Mouse (Mus musculus) gastrocnemius, adult 18-20 months (tissue): ENCODE results near the gene 4930432M17Rik. TPM values are rescaled to one million over a fixed set of nuclear protein-coding genes. Genes with fewer than 3 reads are reported as not detected.
A peak's percentile ranks its signal among the peaks of the same experiment; 100 is the strongest.

Source experiments
- DNase-seq: peaks from one replicate; pipeline ENCODE4 v3.0.0; 2021; ENCODE audit warnings: low spot score
- total RNA-seq, 2 experiments: library from RNA; stranded (reverse); gene quantifications; 2 replicates each; pipeline ENCODE4 v1.2.3; 2021

4930432M17Rik gene
- total RNA-seq, 2 experiments from 2014 or later, result not detected

DNA sequence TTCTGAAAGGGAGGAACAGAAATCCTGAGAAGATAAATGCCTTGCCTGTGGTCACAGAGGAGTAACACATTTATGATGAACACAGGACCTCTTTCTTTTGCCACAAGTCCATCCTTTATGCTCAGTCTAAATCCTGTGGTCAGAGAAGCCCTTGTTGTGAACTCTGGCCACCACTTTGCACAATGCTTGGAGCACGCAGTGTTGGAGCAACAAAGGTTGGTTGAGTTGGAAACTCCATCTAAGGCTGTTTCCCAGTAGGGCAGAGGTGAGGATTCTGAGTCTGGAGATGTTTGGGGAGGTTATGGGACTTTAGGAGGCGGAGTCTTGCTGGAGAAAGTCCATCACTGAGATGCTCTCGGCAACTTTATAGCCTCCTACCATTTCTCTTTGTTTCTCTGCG is 36.5 kb downstream of the 4930432M17Rik start:
- DNase-seq, result no peak

DNA sequence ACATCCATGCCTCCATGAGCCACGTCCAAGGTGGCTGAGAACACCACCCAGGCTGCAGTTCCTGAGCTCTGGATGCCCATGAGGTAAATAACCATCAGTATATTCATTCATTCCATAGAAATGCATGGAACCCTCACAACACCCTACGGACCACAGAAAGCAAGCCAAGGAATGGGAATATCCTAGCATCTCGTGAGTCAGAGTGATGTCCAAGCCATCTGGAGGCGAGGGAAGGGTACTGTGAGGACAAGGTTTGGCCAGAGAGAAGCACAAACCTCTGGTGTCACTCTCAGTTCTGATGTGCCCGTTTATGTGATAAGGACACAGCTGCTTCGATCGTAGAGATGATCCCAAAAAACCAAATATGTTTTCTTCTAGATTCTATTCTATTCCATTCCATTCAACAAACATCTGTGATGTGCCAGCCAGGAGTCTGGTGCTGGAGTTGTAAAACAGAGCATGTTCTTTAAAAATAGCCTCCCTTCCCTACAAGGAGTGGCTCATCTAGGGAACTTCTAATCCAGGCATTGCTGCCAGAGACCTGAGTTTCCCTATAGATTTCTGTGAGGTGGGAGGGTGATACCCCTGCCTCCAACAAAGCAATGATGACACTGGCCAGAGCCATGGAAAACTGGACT is 40.5 kb downstream of the 4930432M17Rik start:
- no peak for DNase-seq

DNA sequence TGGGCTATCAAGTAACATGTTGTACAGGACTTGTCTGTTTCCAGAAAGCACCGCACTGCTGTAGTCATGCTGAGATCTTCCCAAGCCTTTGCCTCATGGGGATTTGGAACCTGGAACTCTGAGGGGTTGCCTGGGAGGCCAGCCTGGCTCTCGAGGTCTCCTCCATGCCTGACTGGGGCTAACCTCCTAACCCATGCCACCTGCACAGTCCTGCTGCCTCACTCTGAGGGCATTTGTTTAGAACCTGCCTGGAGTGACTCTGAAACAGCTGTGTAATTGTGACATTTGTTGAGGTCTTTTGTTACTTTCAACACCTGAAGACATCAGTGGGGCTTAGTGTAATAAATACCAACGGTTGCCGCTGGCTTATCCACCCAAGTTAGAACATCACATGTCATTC is 41.7 kb downstream of the 4930432M17Rik start:
- DNase-seq, result no peak

DNA sequence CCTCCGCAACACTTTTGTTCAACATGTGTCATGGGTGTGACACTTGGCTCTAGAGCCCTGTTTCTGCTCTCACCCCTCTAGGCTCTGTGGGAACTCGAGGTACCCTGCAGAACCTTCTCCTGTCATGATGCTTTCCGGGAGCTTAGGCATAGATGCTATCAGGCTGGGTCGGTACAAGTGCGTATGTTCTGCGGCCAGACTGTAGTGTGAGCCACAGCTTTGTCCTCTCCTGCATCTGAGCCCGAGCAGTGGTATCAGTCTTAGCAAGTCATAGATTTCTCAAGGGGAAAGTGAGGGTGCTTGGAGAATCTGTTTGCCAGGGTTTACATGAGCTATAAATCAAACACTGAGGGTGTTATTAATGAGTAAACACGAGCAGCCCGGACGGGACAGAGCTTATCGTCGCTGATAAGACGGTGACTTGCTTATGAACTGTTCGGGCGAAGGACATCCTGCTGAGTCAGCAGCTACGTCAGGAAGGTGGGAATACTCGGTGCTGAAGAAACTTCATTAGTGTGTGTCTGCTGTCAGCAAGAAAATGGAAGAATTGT is 42.7 kb downstream of the 4930432M17Rik start:
- DNase-seq, result no peak

DNA sequence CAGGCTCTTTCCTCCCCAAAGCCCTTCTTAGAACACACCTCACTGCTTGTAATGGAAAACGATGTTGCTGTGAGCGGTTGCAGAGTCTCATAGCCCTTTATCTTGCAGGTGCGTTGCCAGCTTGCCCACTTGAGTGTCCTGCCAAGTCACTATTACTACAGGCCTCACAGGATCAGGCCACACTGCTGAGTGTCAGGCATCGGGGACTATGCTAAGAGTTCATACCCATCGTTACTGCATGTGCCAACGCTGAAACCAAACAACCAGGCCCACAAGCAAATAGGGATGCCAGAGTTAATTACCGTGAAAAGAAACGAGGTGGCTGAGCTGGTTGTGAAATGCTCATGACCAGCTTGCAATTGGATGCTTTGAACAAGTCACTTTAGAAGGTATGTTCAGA is 43.3 kb downstream of the 4930432M17Rik start:
- DNase-seq, result no peak

DNA sequence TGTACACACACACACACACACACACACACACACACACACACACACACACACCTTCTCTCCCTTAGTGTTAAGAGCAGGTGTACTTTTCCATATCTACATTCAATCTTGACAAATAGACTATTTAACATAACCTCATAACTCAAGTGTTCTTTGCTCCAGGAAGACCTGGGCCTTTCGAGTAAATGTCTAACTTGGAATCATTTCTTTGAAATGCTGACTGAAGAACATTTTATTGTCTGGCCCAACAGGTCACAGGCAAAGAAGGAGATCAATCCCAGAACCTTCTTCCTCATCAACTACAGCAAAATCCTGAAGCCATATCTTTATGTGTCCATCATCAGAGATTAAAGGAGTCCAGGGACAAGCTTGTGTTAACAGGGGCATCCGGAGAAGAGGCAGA is 43.9 kb downstream of the 4930432M17Rik start:
- DNase-seq, result no peak

DNA sequence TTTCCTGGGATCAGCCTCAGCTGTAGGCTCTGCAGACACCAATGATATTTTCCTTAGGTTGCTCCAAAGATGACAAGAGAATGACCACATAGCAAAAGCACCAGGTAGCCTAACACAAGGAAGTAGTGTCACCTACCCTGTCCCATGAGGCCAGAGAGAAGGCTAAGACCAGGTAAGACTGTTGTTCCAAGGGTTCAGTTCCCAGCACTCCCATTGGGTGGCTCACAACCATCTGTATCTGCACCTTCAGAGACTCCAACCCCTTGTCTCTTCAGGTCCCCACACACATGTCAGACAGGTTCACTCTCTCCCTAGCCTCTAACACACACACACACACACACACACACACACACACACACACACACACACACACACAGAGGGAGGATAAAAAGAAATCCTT is 44.8 kb downstream of the 4930432M17Rik start:
- no peak for DNase-seq

DNA sequence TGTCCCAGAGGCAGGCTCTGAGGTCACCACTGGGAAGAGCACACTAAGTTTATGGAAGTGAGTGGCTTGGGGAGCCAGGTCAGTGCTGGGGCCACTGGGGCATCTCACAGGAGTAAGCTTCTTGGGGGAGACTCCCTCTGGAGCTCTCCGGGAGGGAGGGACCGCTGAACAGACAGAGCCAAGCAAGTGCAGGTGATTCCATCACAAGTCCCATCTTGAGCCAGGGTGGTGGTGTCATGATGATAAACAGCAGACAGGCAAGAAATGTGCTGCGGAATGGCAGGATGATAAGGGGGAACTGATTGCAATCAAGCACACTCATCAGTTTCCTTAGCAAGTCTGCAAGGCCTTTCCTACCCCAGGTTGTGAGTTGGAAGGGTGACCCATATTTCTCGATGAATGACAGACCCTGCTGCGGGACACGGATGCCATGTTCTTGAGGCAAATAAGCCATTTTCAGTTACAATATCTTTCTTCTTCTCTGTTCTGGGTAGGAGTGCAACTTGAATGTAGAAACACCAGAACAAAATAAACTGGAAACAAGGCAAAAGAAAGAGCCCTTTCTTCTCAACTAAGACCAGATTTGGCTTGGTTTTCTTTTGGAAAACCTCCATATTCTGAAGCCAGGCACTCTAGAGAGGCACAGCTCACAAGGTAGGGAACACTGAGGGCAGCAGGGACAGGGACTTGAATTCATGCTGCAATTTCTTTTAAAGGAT is 45.3 kb downstream of the 4930432M17Rik start:
- DNase-seq, result no peak

DNA sequence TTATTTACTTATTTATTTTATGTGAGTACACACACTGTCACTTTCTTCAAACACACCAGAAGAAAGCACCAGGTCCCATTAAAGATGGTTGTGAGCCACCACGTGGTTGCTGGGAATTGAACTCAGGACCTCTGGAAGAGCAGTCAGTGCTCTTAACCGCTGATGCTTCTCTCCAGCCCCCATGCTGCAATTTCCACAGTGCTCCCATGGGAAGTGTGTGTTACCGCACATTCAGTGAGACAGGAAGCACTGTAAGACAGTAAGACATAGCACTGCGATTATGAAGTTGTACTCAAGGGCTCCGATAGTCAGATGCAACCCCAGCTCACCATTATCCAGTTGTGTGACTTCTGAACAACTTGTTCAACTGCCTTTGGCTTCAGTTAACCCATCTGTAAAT is 45.9 kb downstream of the 4930432M17Rik start:
- no peak for DNase-seq

DNA sequence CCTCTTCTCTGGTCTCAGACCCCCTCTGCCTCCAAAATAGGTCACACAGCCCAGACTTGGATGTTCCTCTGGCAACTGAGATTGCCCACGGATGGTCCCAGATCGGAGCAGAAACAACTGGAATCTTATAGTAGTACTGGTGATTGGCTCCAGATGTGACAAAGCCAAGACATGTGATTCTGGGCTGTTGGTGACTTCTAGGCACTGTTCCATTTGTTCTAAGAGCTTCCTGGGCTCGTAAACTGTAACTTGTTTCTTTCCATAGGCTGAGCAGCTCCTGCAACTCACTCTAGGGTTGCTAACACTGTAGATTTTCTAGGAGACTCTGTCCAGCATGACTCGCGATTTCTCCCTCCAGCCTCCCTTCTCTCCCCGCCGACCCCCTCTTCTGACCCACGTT is 48.1 kb downstream of the 4930432M17Rik start:
- DNase-seq, result no peak

DNA sequence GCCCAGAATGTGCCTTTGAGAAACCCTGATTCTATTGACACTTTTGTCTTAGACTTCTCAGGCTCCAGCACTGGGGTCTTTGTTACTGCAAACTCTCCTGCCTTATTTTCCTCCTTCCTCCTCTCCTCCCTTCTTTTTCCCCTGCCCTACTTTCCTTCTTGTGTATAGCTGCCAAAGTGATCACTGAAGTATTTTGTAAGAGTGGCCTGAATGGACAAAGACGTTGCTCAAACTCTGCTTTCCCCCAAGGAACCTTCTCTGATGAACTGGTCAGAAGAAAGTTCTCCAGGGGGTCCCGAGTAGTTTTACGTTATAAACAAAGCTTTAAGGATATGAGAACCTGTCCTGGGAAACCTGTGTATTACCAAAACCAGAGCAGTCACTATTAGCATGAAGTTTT is 49.1 kb downstream of the 4930432M17Rik start:
- DNase-seq, result no peak

DNA sequence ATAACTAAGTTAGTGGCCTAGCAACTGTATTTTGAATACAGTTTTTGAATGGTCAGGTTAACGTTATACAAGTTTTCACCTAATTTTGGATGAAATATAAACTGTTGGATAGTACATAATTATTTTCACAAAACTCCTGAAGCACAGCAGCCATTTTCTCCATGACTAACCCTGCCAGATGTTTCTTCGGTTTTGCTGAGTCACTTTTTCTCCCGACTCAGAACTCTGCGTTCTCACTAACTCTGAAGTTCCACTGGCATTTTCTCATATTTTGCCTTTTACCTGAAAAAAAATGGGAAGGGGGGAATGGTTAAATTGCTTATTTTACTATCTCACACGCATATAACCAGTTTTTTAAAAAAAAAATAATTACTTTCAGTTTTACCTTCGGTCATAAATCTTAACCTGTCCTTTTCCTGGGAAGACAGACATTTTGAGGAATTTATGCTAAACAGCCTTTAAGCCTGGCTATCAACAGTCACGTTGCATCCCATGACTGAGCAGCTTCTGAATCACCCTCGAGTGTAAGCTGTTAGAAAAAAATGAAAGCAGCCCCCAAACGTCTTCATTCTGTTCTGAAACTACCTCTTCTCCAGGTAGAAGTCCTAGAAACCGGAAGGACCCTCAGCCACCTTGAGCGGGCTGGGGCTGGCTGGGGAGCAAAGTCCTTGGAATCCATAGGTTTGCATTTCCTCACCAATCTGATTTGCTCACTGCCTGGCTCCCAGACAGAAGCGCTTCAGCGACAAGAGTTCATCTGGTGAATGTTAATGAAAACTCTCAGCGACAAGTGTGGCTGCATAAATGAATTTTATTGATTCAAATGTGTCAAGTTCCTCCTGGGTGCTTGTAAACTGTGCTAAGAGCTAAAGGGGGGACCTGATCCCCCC is 50.5 kb downstream of the 4930432M17Rik start:
- DNase-seq, result no peak

DNA sequence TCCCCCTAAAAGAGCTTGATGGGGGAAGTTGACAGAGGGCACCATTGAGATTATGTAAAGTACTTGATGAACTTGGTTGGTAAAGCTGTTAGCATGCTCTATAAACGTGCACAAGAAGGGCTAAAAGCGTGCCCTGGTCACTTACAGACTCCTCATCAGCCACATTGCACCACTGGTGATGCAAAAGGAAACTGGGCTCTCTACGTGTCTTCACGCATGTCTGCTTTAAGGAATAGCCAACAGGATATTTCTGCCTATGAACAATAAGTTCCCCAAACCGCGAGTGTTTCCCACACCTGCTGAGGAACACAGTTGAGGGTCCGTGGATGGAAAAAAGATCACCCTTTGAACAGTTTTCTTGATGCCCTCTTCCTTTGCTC is 51.1 kb downstream of the 4930432M17Rik start:
- DNase-seq, result no peak

DNA sequence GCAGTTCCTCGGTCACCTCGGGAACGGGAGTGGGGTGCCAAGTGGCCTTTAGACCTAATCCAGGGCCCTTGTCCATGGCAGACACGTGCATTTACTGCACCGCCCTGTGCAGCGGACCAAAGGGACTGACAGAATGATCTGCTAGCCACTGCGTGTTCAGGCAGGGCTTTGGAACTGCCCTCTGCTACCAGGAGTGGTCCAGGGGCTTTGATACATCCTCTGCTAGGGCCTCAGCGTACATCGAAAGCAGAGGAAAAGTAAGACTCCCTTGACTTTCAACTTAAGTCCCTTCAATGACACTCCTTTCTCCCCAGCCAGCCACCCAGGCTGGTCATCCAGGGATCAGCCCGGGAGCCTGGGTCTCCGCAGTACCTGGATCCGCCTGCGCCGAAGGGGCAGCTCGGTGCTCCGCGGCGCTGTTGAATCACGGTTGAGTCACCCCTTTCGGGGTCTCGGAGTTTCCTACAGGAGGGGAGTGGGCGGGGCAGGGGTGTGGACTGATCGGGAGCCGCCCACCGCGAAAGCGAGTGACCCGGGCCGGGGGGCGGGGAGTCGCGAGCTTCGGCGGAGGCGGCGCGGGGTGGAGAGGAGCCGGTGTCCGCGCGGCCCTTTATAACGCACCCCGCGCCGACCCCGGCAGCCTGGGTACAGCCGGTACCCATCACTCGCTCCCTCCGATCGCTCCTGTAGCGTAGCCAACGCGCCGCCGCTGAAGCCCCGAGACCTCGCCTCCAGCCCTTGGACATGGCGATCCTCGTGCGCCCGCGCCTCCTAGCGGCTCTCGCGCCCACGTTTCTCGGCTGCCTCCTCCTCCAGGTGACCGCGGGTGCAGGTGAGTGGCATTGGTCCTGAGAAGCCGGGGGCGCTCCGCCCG is 52.6 kb downstream of the 4930432M17Rik start, which contains the start of gene F3:
TSS of gene F3 (plus strand) at position 567 of the 874 bp plus-strand sequence.
- DNase-seq, result peak; percentile 66

DNA sequence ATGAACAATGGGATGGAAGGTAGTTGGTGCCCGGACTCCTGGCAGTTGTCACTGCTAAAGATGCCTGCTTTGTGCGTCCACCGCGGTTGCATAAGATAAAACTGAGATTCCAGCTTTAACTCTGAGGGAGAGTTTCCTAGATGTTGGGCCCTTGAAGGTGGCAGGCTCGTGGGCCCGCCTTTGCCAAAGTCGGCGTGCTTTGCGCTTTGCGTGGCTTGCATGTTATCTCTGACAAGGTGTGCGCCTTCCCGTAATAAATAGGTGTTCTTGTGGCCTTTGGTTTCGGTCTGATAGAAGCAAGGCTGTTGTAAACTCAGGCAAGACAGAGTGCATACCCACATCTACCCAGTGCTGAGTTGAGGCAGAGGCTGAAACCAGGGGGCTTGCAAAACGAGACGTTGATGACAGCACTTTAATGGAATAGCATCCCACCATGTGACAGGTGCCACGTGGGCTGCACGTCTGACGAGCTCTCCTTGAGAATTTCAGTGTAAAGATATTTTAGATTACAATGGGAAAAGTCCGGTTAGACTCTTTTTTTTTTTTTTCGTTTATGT is 53.5 kb downstream of the 4930432M17Rik start:
- DNase-seq, result no peak

DNA sequence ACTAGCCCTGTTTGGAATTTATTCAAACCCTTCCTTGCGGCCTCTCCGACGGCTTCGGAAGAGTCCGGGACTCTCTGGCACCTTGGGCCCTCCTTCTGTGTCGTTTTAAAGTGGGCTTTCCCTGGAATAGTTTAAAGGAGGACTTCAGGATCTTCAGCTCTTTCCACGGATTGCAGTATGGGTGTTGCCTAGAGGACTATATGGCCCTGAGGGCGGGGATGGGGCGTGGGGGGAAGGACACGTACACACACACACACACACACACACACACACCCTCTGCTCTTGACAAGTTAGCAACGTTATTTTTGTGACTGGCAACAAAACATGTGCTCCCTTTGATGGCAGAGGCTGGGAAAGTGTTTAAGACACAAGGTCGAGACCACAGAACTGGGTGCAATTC is 54.0 kb downstream of the 4930432M17Rik start:
- DNase-seq, result no peak

DNA sequence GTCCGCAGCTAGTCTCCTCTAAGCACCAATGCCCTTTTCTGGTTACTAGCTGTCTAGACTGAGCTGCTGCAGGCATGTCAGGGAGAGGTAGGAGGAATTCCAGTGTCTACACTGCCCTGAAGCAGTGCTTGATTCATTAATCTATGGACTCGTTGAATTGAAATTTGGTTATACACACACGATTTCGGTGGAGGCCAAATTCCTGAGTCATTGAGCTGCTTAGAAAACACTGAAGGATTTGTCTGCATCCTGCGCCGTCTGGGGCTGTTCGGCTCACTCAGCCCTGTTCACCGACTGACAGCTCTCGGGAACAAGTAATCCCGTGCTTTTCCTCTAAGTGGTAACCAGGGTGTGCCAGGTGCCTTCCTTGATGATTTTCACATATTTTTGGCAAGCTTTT is 55.1 kb downstream of the 4930432M17Rik start:
- no peak for DNase-seq

DNA sequence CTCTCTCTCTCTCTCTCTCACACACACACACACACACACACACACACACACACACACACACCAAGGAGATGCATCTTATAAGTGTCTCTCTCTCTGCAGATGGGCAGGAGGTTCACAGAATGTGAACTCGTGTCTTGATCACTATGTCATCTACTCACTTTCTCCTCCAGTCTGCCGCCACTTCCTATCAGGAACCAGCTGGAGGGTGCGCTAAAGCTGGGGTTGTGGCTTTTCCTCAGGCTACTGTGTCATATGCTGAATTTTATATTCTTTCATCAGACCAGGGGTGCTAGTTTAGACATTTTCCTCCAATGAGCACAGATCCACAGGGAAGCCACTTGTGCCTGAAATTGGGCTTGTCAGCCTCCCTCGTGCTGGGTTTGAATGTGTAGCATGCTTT is 59.1 kb downstream of the 4930432M17Rik start:
- no peak for DNase-seq
